Mouse (Mus musculus) left cerebral cortex, postnatal 36 days (tissue): ENCODE measurements around the gene Pgap3. TPM values are rescaled to one million over a fixed set of nuclear protein-coding genes. Genes with fewer than 3 reads are reported as not detected.

Experiments
- DNase-seq, 2 experiments: peaks; one replicate each; pipeline ENCODE4 v3.0.0; 2021 to 2022; ENCODE audit warnings: low spot score in 2 of 2, mixed read lengths in 1 of 2
- intact Hi-C: fragments of 180-260 bp; cut with DNase I; formaldehyde crosslinking; loops from one replicate; pipeline ENCODE4 v1.15.1; 2025
- total RNA-seq, 2 experiments: library from RNA; stranded (reverse); gene quantifications; 2 replicates each; pipeline ENCODE4 v1.2.3; 2021

Pgap3 gene
- total RNA-seq, result 10 to 100 TPM in 1 of 2 experiments, 1 to 10 TPM in 1; 9.9 to 10.9 TPM

DNA sequence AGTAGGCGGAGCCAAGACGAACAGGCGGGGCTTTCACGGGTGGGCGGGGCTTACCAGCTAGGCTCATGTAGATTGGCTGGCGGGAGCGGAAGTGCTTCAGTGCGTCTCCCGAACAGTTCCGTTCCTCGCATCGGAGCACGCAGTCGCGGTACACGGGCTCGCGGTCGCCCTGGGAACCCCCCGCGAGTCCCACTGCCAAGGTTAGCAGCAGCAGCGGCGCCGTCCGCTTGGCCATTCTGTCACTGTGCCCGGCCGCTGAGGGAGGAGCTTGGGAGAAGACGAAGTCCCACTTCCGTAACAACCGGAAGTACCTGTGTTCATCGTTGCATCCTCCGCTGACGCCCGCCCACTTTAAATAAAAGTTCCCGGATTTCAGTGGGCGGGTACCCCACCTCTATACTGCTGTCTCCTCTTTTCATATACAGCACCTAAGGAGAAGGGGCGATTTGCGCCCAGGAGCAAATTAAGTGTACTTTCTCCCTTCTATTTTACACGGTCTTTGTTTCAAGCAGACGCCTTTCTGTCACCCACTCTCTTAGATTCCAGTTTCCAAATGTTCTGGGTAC, at the start of gene Pgap3:
Gene Pgap3, minus strand, starts transcription at position 330 of the 566 bp plus-strand sequence.
- peak; percentile 90 to 91 for DNase-seq
- intact Hi-C loops, result no loop called here

GRCm38 (mm10) chr11:98449419-98449818, 49.1 kb upstream of the Pgap3 start:
- intact Hi-C loops, result no loop called here
- DNase-seq, result no peak

DNA sequence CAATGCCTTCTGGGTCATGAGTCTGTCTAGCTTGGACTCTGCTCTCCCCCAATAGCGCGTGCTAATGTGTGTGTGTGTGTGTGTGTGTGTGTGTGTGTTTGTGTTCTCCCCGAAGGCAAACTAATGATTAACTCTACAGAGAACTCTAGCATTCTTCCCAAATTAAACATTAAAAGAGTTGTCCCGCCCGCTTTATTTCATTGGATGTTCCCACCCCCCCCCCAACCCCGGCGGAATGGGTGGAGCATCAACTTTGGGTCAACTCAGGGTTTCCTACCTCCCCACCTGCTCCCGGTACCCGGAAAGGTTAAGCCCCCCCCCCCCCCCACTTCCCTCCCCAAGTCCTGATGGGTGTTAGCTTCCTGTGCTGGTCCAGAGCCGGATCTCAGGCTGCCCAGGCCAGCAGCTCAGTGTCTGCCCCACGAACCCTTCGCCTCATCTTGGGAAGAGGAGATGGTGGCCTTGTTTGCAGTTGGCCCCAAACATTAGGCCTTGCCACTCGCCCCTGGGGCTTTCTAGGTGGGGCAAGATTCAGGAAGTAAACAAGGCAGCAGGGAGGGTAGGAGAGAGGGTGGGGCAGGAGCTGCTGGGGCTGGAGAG, 48.0 kb upstream of the Pgap3 start:
- intact Hi-C loops, result no loop called here

GRCm38 (mm10) chr11:98447475-98447834, 47.2 kb upstream of the Pgap3 start:
- intact Hi-C loops, result no loop called here
- no peak for DNase-seq

More for the DNA sequence above, 48.0 kb upstream of the Pgap3 start:
- DNase-seq, result no peak

GRCm38 (mm10) chr11:98446562-98447474, 46.5 kb upstream of the Pgap3 start:
- no peak for DNase-seq
- intact Hi-C loops, result no loop called here

DNA sequence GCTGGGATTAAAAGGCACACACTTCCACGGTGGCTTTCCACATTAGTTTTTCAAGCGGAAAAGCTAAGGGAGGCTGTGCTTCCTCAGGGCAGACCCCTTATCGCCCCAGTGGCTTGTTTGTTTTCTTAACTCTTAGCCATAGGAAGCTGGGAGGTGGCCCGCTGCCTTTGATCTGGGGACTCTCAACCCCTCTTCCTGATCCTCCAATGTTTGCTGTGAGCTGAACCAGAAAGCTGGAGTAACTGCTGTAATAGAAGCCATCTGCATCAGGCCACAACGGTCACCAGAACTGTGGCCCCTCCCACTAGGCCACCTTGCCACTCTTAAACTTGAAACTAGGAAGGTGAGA, 45.9 kb upstream of the Pgap3 start, which contains the start of gene Grb7:
Gene Grb7, plus strand, starts transcription at position 182 of the 349 bp plus-strand sequence.
- no peak for DNase-seq
- intact Hi-C loops, result no loop called here

DNA sequence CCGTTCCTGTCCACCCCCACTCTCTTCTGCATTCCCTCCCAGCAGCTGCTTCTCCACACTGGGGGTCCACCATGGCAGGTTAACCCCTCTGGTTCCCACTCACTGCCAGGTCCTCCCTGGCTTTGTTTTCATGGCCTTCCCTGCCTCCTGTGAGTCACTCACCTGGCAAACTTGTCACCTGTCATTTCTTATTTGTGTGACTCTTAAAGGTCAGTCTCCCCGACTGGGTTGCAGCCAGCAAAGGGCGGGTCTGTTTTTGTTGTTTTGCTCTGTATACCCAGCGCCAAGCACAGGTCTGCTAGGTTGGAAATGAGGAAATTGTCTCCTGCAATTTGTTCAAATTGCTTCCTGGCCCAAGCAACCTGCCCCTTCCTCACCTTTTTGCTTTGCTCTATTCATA, 45.4 kb upstream of the Pgap3 start:
- intact Hi-C loops, result no loop called here
- no peak for DNase-seq

GRCm38 (mm10) chr11:98445238-98445637, 44.9 kb upstream of the Pgap3 start:
- intact Hi-C loops, result no loop called here
- no peak for DNase-seq

- intact Hi-C loops, result no loop called here
- no peak for DNase-seq
Measured at GRCm38 (mm10) chr11:98443688-98444087, 43.4 kb upstream of the Pgap3 start.

- intact Hi-C loops, result loop anchor here (5.0 kb wide), 1 partner anchor 96 kb away; no protein-coding TSS in a partner anchor
- peak; percentile 96 for DNase-seq
Measured at GRCm38 (mm10) chr11:98438331-98439158, 38.3 kb upstream of the Pgap3 start, which contains the start of gene Mien1. Gene Mien1, minus strand, starts transcription at chr11:98438991.

DNA sequence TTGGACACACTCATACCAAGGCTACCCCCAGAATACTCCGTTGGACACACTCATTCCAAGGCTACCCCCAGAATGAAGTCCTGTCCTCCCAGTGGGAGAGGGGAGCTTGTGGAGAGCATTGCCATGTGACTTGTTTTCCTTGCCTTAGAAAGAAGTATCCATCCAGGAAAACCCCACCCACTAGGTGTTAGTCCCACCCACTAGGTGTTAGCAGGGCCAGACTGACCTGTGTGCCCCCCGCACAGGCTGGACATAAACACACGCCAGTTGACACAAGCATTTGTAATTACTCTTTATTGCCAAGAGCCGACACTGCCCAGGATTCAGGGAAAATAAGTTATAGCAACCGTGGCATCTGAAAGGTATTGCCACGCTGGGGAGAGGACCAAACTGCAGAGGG, 37.2 kb upstream of the Pgap3 start:
- intact Hi-C loops, result loop anchor here (5.0 kb wide), 1 partner anchor 95 kb away; no protein-coding TSS in a partner anchor
- DNase-seq, result no peak

DNA sequence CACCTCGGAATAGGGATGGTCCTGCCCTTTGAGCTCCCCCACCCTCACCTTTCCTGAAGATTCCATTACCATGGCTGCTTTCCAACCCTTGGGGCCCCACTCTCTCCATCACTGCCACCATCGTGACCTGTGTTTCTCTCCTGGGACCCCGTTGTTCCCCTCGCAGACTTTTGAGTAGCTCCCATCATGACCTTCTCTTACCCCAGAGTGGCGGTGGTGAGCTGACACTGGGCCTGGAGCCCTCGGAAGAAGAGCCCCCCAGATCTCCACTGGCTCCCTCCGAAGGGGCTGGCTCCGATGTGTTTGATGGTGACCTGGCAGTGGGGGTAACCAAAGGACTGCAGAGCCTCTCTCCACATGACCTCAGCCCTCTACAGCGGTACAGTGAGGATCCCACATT, 35.4 kb upstream of the Pgap3 start:
- intact Hi-C loops, result loop anchor here (5.0 kb wide), 1 partner anchor 93 kb away; no protein-coding TSS in a partner anchor
- no peak for DNase-seq

GRCm38 (mm10) chr11:98431743-98432502, 31.6 kb upstream of the Pgap3 start:
- DNase-seq, result no peak
- intact Hi-C loops, result no loop called here

- intact Hi-C loops, result no loop called here
- no peak for DNase-seq
Measured at GRCm38 (mm10) chr11:98428436-98428835, 28.1 kb upstream of the Pgap3 start.

DNA sequence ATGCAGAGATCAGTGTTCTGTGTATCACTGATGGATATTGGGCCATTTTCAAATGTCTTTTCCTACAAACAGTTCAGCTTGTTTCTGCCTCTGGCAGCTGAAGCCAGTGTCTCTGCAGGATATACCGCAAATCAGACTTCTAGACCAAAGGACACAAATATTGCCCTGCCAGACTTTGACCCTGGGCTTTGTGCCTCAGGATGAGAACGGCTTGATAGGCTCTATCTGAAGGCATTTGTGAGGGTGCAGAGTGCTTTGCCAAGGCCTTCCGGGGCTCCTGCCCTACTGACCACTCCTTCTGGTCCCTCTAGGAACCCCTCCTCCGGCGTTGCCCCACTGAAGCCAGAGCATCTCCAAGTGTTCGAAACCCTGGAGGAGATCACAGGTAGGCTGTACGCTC, 26.3 kb upstream of the Pgap3 start:
- no peak for DNase-seq
- intact Hi-C loops, result no loop called here

GRCm38 (mm10) chr11:98418939-98419547, 18.8 kb upstream of the Pgap3 start:
- intact Hi-C loops, result no loop called here

GRCm38 (mm10) chr11:98418273-98418672, 18.0 kb upstream of the Pgap3 start:
- intact Hi-C loops, result no loop called here
- DNase-seq, result no peak

More at GRCm38 (mm10) chr11:98418939-98419547, 18.8 kb upstream of the Pgap3 start:
- no peak for DNase-seq

DNA sequence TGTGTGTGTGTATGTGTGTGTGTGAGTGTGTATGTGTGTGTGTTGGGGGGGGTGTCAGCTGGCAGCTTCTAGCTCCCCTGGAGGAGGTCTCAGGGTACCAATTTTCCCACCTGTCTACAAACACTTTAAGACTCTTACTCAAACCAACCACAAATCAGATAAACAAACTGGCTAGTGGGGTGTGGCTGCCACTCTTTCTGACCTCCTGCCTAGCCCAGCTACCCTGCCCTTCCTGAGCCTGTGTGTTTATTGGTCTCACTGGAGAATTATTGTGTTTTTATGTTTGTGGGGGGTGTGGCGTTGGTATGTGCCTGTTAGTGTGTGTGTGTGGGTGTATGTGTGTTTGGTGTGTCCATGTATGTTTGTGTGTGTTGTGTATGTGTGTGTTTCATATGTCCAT, 16.8 kb upstream of the Pgap3 start:
- intact Hi-C loops, result no loop called here
- DNase-seq, result no peak
